Mouse (Mus musculus) stomach, postnatal 0 days (tissue): Measurements from ENCODE around the gene Parp9. TPM values are rescaled to one million over a fixed set of nuclear protein-coding genes. Genes with fewer than 3 reads are reported as not detected.

Experiments used
- ATAC-seq: fragments of 200-750 bp; cut with Nextera tagmentation; 2 replicates; pipeline ENCODE4 v1.8.0; 2017; ENCODE audit not compliant: low FRiP score, low TSS enrichment
- DNase-seq: peaks from one replicate; pipeline ENCODE4 v3.0.0-alpha.2; 2016; ENCODE audit warnings: low spot score
- H3K27ac ChIP-seq: fragments of 300-500 bp; sonication (generic); replicated peaks from 2 replicates; pipeline ENCODE4 v1.5.1; 2014; ENCODE audit warnings: mild to moderate bottlenecking, control low read depth
- H3K27me3 ChIP-seq: fragments of 300-500 bp; sonication (generic); 2 replicates; pipeline ENCODE4 v1.6.1; 2014; ENCODE audit warnings: low read length; ENCODE audit not compliant: control insufficient read depth, insufficient read depth
- H3K36me3 ChIP-seq: fragments of 300-500 bp; sonication (generic); 2 replicates; pipeline ENCODE4 v1.6.1; 2014; ENCODE audit warnings: low read length, mixed read lengths; ENCODE audit not compliant: control insufficient read depth, insufficient read depth
- H3K4me1 ChIP-seq: fragments of 300-500 bp; sonication (generic); replicated peaks from 2 replicates; pipeline ENCODE4 v1.6.1; 2014; ENCODE audit warnings: antibody characterized with exemption; ENCODE audit not compliant: control insufficient read depth, insufficient read depth
- H3K4me2 ChIP-seq: fragments of 300-500 bp; sonication (generic); replicated peaks from 2 replicates; pipeline ENCODE4 v1.6.1; 2014; ENCODE audit warnings: low read depth, mild to moderate bottlenecking, control low read depth, moderate library complexity
- H3K4me3 ChIP-seq: fragments of 300-500 bp; sonication (generic); 2 replicates; pipeline ENCODE4 v1.5.1; 2014; ENCODE audit warnings: low read depth, low read length, control low read depth
- H3K9ac ChIP-seq: fragments of 300-500 bp; sonication (generic); 2 replicates; pipeline ENCODE4 v1.6.1; 2014; ENCODE audit warnings: mild to moderate bottlenecking, low read length, control low read depth, mixed read lengths
- H3K9me3 ChIP-seq: fragments of 300-500 bp; sonication (generic); 2 replicates; pipeline ENCODE4 v1.6.1; 2016; ENCODE audit warnings: low read length; ENCODE audit not compliant: control insufficient read depth
- CTCF ChIP-seq: IDR thresholded peaks from 2 replicates; pipeline ENCODE4 v1.5.1; 2016; ENCODE audit warnings: antibody characterized with exemption, low read depth, mild to moderate bottlenecking, moderate library complexity
- EP300 ChIP-seq: optimal IDR thresholded peaks from 2 replicates; pipeline ENCODE3; 2016; ENCODE audit warnings: antibody characterized with exemption
- WGBS: fragments of 180-500 bp; shearing (Covaris S2); extraction: QIAGEN DNeasy Blood & Tissue Kit; methylation state at CpG from one replicate; pipeline ENCODE4 v1.1.7; 2014; 5-methylcytosine and 5-hydroxymethylcytosine counted together
- polyA plus RNA-seq: library from polyadenylated mRNA; unstranded; fragments of >200 nt; fragmentation: Nextera tagmentation; extraction: Ambion mirVana; gene quantifications from 2 replicates; pipeline ENCODE4 v1.2.1, GENCODE M21; 2015

Gene Parp9
- polyA plus RNA-seq, 1 experiment from 2014 or later, result 9.8 TPM

DNA sequence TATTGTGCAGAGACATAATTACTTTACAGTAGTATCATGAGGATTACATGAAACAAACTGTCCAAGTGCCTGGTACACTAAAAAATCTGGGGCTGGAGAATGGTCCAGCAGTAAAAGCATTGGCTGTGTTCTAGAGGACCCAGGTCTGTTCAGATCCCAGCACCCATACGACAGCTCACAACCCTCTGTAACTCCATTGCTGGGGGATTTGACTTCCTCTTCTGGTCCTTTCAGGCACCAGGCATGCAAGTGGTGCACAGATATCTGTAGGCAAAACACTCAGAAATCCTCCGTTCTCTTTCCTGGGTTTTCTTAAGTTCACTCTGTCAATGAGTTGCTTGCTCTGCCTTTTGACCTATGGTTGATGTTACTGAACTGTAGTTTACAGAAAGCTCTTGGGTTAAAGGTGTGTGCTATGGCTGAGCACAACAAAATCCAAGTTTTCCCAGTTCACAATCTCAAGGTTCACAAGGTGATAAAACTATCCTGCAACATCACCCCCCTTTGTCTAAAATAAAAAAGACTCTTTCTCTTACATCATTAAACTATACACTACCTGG, 16.5 kb upstream of the Parp9 start:
- Histone ChIP-seq H3K4me1 (no peaks in the 10 kb centered on the region), H3K4me3 (no peak overlapping the region), H3K36me3 (no peaks in the 10 kb centered on the region), H3K9ac (no peak overlapping the region), H3K9me3 (no peaks in the 10 kb centered on the region), H3K27me3 (no peaks in the 10 kb centered on the region), H3K27ac (no peak overlapping the region), H3K4me2 (no peak overlapping the region)
- ATAC-seq, result no peak
- DNase-seq, result no peak
- 75% methylated on average over 2 of the region's 2 CpGs for WGBS
- TF ChIP-seq CTCF (no peak), EP300 (no peak)

DNA sequence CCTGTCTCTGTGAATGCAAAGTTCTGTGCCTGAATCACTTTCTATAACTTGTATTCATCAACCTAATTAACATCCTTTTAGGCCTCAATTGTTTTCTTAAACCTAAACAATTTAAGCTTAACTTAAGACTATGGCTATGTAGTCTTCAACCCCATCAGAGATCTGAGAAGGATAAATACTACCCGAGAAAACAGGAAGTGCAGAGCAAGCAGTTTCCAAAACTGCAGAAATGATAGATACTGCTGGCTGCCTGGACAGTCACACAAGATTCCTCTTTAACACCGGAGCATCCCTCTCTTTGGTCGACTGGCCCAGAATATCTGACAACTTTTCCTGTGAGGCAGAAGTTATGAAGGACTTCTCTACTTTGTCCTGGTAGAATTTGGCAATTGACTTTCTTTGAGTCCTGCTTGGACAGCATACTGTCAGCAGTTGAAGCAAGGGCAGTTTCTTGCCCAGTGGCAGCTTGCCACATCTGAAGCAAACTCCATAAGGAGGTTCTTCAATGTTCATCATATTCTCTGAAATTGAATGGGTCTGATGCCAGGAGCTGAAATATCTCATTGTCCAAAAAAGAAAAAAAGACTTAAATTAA, 15.9 kb upstream of the Parp9 start:
- no peak for DNase-seq
- no peak for ATAC-seq

GRCm38 (mm10) chr16:35923546-35924198, 14.6 kb upstream of the Parp9 start:
- TF ChIP-seq CTCF (no peak), EP300 (no peak)
- 70% methylated on average over 7 of the region's 7 CpGs for WGBS
- Histone ChIP-seq H3K4me3 (no peak overlapping the region), H3K27ac (no peak overlapping the region), H3K9ac (no peak overlapping the region), H3K27me3 (no peaks in the 10 kb centered on the region), H3K4me1 (no peaks in the 10 kb centered on the region), H3K9me3 (no peaks in the 10 kb centered on the region), H3K4me2 (no peak overlapping the region), H3K36me3 (no peaks in the 10 kb centered on the region)
- ATAC-seq (no peak), DNase-seq (no peak)

More for the DNA sequence above, 15.9 kb upstream of the Parp9 start:
- 61% methylated on average over 3 of the region's 3 CpGs for WGBS
- no peak for TF ChIP-seq CTCF
- TF ChIP-seq EP300, result no peak
- H3K36me3 ChIP-seq, result no peaks in the 10 kb centered on the region
- H3K27me3 ChIP-seq, result no peaks in the 10 kb centered on the region
- no peak overlapping the region for H3K27ac ChIP-seq
- H3K4me3 ChIP-seq, result no peak overlapping the region
- no peaks in the 10 kb centered on the region for H3K9me3 ChIP-seq
- H3K4me1 ChIP-seq, result no peaks in the 10 kb centered on the region
- no peak overlapping the region for H3K4me2 ChIP-seq
- H3K9ac ChIP-seq, result no peak overlapping the region

GRCm38 (mm10) chr16:35924341-35924740, 13.9 kb upstream of the Parp9 start:
- H3K27ac ChIP-seq, result no peak overlapping the region
- no peak overlapping the region for H3K4me2 ChIP-seq
- H3K9ac ChIP-seq, result no peak overlapping the region
- H3K4me1 ChIP-seq, result no peaks in the 10 kb centered on the region
- H3K9me3 ChIP-seq, result no peaks in the 10 kb centered on the region
- WGBS, result 79% methylated on average over 5 of the region's 5 CpGs
- ATAC-seq (no peak), DNase-seq (no peak)
- H3K36me3 ChIP-seq, result no peaks in the 10 kb centered on the region
- H3K27me3 ChIP-seq, result no peaks in the 10 kb centered on the region
- TF ChIP-seq CTCF (no peak), EP300 (no peak)
- no peak overlapping the region for H3K4me3 ChIP-seq

- no peak overlapping the region for H3K27ac ChIP-seq
- no peak for TF ChIP-seq CTCF
- no peak for TF ChIP-seq EP300
- H3K36me3 ChIP-seq, result no peaks in the 10 kb centered on the region; the same call in none of the 2 replicates
- no peak for ATAC-seq
- no peak overlapping the region for H3K4me3 ChIP-seq
- DNase-seq, result no peak
- no peaks in the 10 kb centered on the region for H3K9me3 ChIP-seq
- no peaks in the 10 kb centered on the region for H3K4me1 ChIP-seq
- no peak overlapping the region for H3K9ac ChIP-seq
- H3K4me2 ChIP-seq, result no peak overlapping the region
- 84% methylated on average over 19 of the region's 19 CpGs for WGBS
- no peaks in the 10 kb centered on the region for H3K27me3 ChIP-seq
Measured at GRCm38 (mm10) chr16:35932179-35933055, 5.9 kb upstream of the Parp9 start.
